Mouse (Mus musculus): ENCODE measurements at regions not wholly inside any gene's neighbourhood (a gene's known extent, or its start where the extent isn't known, plus 50 kb on each side); places are given as distances from the start of the nearest gene placed in this dataset.

DNA sequence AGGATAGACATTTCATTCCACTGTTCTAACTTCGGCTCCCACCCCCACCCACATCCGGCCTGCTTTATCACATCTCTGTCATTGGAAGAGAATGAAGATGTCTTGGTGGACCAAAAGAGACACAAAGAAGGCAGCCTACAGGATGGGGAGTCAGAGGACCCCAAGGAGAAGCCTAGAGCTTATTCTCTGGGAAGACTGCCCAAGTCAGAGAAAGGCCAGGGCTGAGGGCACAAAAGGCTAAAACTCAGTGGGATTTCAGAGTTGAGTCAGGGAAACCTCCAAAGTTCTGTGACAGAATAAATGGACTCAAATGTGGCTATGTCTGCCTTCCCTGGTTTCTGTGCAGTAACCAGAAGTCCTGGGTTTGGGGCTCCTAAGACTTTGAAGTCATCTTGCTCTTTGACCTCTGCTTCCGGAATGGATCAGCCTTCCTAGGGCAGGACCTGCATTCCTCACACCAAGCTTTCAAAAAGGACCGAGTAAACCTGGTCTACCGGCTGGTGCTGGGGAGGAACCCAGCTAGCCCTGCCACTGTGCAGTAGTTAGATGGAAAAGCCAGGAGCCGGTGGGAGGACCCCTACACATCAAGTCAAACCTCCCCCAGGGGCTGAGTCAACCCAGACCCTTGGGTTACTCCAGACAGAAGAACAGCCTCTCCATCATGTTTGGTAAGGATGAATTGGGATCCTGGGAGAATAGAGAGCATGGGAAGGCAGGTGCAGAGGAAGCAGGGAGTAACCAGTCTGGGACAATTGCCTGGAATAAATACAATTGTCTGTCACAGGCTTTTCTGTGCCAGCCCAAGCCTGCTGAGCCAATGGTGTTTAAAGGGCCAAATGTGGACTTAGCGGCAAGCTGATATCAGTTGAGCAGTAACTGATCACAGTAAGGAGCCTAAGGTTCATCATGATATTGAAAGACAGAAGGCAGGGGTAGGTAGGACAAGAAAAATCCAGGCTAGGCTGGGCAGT lies 80.7 kb upstream of the Barx2 start:
- TF ChIP-seq CTCF (IDR thresholded peaks at IDR 0.05) (no peak), EP300 (IDR thresholded peaks at IDR 0.05) (no peak)
